Mouse (Mus musculus): ENCODE data around the gene Tyw5.
A peak's percentile ranks its signal among the peaks of the same experiment; 100 is the strongest.

The Tyw5 gene

DNA sequence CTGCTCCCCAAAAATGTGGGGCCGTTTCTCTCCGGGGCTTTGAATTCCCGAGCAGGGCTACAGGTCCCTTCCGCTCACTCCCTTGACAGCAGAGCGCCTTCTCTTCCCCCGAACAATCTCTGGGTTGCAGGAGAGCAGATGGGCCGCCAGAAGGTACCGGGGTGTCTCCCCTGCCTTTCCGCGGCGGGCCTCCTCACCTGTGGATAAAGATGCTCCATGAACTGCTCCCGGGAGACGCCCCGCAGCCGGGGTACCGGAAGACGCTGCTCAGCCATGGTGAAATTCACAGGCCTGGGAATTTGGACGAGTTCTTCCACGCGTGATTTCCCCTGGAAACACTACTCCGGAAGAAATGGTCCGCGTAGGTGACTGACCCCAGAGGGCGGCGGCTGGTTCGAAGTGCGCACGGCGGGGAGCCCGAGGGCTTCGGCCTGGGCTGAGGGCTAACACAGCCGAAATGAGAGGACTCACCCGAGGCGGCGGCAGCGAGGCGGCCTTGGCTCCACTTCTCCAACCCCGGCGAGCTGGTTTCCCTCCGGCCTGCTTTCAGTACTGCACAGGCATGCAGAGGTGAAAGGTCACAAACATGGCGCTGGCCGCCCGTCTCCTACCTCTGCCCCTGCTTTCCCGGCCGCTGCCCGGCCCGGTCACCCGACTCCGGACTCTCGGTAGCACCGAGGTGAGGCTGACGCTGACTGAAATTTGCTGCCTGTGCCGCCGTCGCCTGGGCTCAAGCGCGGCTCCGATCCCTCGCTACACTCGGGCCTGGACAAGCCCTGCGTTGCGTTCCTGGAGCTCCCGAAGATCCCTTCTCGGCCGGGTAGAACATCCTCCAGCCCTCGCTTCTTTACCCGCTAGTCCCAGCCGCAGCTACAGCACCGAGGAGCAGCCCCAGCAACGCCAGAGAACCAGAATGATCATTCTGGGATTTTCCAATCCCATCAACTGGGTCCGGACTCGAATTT, at the start of gene Tyw5, which contains the start of gene Maip1:
Gene Tyw5, minus strand, starts transcription at position 915 of the 965 bp plus-strand sequence.
Gene Maip1, plus strand, starts transcription at position 142 of the 965 bp plus-strand sequence.
- peak; percentile 82 for DNase-seq

GRCm38 (mm10) chr1:57450241-57450640, 43.3 kb upstream of the Tyw5 start:
- DNase-seq: no peak

DNA sequence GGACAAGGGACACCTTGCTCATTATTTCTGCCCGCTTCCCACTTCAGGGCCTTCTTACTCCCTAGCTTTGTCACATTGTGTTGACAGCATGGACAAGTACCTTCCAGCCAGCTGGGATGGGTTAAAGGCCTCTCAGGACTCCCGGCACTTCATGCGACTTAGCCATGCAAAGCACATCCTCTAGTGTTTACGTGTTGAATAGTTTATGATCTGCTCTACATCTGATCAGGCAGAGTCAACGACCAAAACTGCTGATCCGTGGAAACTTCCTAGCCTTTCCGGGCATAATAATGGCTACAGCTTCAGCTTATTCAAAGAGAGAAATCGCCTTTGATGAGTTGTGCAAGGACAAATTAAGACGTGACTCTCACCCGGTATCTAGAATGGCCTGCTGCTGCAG, 38.8 kb upstream of the Tyw5 start:
- no peak for DNase-seq

GRCm38 (mm10) chr1:57440771-57441170, 33.9 kb upstream of the Tyw5 start:
- DNase-seq: no peak

- DNase-seq: no peak
Measured at GRCm38 (mm10) chr1:57439026-57439425, 32.1 kb upstream of the Tyw5 start.

GRCm38 (mm10) chr1:57436954-57437353, 30.1 kb upstream of the Tyw5 start:
- no peak for DNase-seq

- no peak for DNase-seq
Measured at GRCm38 (mm10) chr1:57436408-57436807, 29.5 kb upstream of the Tyw5 start.

DNA sequence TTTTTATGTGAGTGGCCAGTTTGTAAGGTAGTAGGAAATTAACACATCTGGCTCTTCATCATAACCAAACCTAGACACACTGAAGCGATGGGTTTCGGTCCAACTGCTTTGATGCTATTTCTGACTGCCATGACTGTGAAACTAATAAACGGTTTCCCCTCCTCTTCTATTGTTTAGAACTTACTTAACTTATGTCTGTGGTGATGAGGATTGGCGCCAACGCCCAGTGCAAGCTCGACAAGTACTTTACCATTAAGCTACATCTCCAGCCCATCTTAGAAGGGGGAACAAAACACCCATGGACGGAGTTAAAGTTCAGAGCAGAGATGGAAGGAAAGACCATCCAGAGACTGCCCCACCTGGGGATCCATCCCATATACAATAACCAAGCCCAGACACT, 26.2 kb upstream of the Tyw5 start:
- DNase-seq: no peak

DNA sequence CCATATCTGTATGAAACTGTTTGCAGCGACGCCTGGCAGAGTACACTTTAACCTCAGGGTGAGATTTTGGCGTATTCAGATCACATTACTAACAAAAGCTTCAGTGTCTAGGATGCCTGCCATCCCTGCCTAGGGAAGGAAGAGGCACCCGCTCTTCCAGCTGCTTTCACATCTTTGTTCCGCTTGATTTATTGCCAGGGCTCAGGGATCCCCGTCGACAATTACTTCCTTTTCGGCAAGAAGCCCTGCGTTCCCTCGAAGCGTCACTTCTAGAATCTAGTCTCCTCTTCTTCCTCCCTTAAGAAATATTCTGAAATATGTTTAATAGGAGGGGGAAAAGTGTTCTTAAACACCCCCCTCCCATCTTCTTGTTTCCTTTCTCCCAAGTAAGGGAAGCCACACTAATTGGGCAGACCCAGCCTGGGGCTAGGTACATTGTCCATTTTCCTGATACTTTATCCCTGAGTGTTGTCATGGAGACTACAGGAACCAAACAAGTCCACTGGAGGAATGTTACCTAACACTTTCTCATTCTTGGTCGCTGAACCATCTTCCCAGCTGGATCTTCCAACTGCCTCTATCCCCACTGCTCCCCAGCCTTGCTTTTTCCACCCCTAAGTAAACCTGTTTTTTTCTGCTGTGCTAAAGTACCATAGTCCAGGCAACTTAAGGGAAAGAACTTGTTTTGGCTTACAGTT, 23.0 kb upstream of the Tyw5 start:
- DNase-seq: peak; percentile 13

- peak; percentile 88 for DNase-seq
Measured at GRCm38 (mm10) chr1:57428368-57429308, 21.7 kb upstream of the Tyw5 start.

DNA sequence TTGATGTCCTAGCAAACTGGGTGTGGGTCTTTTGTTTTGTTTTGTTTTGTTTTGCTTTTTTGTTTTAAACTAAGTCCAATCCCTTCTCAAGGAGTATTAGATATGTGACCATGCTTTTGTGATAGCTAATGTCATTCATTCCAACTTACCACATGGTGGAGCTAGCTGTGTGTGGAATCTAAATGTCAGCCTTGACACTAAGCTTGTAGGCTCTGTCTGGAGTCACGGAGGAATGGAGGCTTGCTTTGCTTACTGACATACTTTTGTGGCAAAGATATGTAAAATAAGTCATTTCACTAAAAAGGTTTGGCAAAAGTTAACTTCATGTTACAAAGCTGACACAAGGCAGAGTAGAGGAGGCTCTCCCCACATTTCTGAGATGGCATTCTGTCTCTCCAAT, 16.8 kb upstream of the Tyw5 start:
- DNase-seq: no peak

GRCm38 (mm10) chr1:57413397-57413796, 6.5 kb upstream of the Tyw5 start:
- peak; percentile 35 for DNase-seq

DNA sequence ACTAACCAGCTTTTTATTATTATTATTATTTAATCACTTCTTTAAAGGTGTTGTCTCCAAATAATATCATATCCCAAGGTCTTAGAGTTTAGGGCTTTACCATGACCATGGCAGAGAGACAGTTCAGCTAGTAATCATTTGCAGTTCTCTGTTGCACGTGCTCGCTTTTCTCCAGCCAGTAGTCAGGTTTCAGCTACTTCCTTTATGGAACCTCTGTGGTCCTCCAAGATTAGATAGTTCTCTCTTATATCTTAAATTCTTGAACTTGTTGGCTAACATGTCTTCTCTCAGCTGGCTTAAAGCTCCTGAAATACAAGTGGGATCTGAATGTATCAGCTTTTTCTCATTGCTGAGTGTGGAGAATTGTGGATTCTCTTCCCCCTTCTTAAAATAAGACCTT, 2.1 kb upstream of the Tyw5 start:
- no peak for DNase-seq

DNA sequence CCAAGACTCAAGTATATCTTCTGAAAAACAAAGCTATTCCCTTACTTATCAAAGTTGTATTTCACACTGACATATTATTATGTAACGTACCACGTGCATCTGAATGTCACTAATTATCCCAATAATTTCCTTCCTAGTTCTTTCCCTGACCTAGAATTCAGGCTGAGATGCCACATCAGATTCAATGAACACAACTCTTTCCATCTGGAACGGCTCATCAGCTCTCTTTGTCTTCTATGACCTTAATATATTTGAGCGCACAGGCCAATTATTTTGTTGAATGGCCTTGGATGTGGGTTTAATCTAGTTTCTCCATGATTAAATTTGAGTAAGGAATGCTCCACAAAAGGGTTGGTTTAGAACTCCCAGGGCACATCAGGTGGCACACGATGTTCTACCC, 4.8 kb downstream of the Tyw5 start:
- DNase-seq: no peak

- DNase-seq: no peak
Measured at GRCm38 (mm10) chr1:57400877-57401276, 6.0 kb downstream of the Tyw5 start.

GRCm38 (mm10) chr1:57400321-57400720, 6.6 kb downstream of the Tyw5 start:
- no peak for DNase-seq

DNA sequence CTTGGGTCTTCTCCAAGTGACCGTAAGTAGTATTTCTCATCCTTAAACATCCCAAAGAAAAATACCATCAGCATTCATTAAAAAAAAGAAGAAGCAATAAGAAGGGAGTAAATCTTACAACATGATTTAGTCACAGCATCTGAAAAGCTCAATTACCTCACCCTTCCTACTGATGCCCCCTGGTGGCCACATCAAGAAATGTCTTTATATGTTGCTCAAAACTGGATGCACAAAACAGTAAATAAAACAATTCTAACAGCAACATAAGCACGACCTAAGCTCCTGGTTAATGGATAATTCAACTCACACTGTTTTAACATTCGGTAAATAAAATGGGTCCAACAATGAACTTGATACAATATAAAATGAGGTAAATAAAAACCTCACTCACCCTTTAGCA, 12.8 kb downstream of the Tyw5 start:
- peak; percentile 62 for DNase-seq

GRCm38 (mm10) chr1:57392417-57392816, 14.5 kb downstream of the Tyw5 start:
- no peak for DNase-seq

DNA sequence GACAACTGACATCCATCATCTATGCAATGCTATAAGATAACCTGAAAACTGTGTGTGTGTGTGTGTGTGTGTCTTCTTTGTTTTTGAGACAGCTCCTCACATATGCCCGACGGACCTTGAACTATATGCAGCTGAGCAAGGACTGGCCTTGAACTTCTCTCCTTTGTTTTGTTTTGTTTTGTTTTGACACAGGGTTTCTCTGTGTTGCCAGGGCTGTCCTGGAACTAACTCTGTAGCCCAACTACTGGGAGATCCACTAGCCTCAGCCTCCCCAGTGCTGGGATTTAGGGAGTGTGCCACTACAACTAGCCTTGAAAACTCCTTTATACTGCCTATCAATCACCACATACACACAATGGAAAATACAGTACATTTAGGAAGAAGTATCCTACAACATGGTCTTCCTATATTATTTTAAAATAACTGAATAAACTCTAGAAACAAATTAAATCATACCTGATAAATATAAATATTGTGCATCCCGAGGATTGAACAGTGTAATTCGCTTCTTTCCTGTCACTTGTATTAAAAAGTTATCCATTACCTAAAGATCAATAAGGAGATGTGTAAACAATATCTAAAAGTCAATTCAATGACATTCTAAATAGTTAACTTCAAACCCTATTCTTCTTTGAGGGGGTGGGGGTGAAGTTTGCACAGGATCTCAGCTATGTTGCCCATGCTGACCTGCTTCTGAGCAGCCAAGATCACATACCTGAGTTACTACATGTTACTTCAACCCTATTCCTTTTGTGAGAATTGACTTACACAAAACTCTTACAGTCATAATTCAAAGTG, 15.7 kb downstream of the Tyw5 start:
- DNase-seq: no peak

DNA sequence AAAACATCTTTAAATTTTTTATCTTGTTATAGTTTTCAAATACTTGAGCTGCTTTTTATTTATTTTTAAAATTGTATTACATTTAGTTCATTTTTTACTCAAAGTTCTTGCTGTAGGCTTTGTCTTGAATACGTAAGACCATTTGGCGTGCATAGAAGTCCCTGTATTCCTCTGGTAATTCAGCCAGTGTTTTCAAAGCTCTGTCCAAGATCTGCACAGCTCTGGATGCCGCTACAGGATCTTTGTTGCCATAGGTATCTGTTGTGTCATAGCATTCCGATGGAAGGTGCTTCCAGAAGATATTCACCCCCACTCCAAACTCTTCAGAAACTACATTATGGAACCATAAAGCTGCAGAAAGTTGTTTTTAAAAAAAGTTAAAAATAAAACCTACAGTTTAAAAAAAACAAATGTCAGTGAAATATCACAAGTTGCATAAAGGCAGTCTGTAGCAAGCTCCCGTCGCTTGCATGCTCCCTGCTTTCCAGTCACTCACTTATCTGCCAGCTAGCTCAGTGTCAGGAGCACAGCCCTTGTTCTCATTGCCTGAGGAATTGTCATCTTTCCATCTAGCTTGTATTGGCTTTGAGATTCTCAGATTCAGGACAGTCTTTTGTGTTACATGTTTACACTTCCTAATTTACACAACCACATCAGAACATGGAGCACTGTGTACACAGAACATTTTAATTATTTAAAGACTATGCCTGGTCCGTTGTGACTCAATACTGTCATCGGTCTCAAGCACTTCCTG, 18.3 kb downstream of the Tyw5 start:
- DNase-seq: no peak

DNA sequence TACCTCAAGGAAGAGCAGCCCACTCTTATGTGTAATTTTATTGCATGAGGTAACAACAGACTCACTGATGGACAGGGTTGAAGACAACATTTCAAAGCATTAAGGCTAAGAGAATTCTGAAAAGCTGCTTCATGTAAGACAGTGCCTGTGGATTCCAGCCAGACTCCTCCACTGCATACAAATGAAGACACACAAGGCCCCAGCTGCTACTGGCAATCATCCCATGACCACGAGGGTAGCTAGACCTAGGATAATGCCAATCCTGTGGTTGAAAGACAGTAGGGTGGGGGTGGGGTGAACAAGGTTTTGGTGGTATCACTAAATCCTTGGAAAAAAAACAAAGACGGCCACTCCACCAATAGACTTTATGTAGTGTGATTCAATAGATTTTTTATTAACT, 19.0 kb downstream of the Tyw5 start:
- peak; percentile 64 for DNase-seq

All from right cerebral cortex, adult 18-20 months (tissue).